Mouse (Mus musculus) hindbrain, embryonic 15.5 days (tissue): Measurements from ENCODE around the gene Fcgr1. TPM values are rescaled to one million over a fixed set of nuclear protein-coding genes. Genes with fewer than 3 reads are reported as not detected.
A peak's percentile ranks its signal among the peaks of the same experiment; 100 is the strongest.
"Not testable (repeated sequence)": the region's sequence is repeated elsewhere in the genome, so short reads cannot be mapped to it uniquely, and the experiment has no call there.

Experiments
- ATAC-seq: fragments of 200-750 bp; cut with Nextera tagmentation; 2 replicates; pipeline ENCODE4 v1.8.0; 2017; ENCODE audit warnings: low read depth, moderate number of reproducible peaks, moderate TSS enrichment; ENCODE audit not compliant: low FRiP score
- H3K27ac ChIP-seq: fragments of 300-500 bp; sonication (generic); replicated peaks from 2 replicates; pipeline ENCODE4 v1.5.1; 2015; ENCODE audit warnings: mild to moderate bottlenecking, inconsistent platforms
- H3K27me3 ChIP-seq: fragments of 300-500 bp; sonication (generic); 2 replicates; pipeline ENCODE4 v1.6.1; 2015; ENCODE audit warnings: control low read depth, inconsistent platforms
- H3K36me3 ChIP-seq: fragments of 300-500 bp; sonication (generic); 2 replicates; pipeline ENCODE4 v1.6.1; 2015; ENCODE audit warnings: control low read depth, inconsistent platforms
- H3K4me1 ChIP-seq: fragments of 300-500 bp; sonication (generic); replicated peaks from 2 replicates; pipeline ENCODE4 v1.6.1; 2015; ENCODE audit warnings: control low read depth, inconsistent platforms
- H3K4me2 ChIP-seq: fragments of 300-500 bp; sonication (generic); 2 replicates; pipeline ENCODE4 v1.6.1; 2015; ENCODE audit warnings: moderate library complexity, mild to moderate bottlenecking, inconsistent platforms
- H3K4me3 ChIP-seq: fragments of 300-500 bp; sonication (generic); 2 replicates; pipeline ENCODE4 v1.5.1; 2015; ENCODE audit warnings: mild to moderate bottlenecking, inconsistent platforms
- H3K9ac ChIP-seq: fragments of 300-500 bp; sonication (generic); 2 replicates; pipeline ENCODE4 v1.6.1; 2015; ENCODE audit warnings: inconsistent platforms
- H3K9me3 ChIP-seq: fragments of 300-500 bp; sonication (generic); 2 replicates; pipeline ENCODE4 v1.6.1; 2016; ENCODE audit warnings: control low read depth, inconsistent platforms
- WGBS: fragments of 180-500 bp; shearing (Covaris S2); methylation state at CpG from one replicate; pipeline ENCODE4 v1.1.7; 2015; 5-methylcytosine and 5-hydroxymethylcytosine counted together
- polyA plus RNA-seq: library from polyadenylated mRNA; unstranded; fragments of >200 nt; fragmentation: Nextera tagmentation; extraction: Ambion mirVana; gene quantifications from 2 replicates; pipeline ENCODE4 v1.2.1, GENCODE M21; 2015

Gene Fcgr1
- polyA plus RNA-seq, 1 experiment from 2014 or later, result 1.4 TPM

DNA sequence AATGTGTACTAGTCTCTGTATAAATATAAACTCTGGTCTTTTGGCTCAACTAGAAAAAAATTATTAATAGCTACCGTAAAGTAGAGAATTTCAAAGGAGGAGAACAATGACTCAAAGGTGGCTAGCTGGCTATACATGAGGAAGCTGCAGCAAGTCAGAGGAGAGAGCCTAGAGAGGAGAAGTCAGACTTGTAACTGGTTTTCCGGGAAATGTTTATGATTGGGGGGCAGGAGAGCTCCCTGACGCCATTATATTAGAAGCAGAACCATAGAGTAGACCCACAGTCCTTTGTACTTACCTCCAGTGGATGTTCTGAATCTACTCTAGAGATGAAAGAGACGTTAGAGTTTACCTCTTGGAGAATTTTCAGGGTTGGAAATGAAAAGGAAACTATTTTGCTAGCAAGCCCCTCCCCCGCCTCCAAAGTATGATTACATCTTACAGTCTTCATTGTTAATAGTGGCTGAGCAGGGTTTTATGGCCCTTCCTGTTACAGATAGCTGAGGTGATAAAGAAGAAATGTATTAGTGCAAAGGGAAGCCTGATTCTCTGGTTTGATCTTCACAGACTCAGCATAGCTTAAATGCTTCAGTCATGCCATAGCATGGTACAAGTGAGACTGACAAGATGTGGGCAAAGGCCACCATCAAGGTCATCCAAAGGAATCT lies 37.7 kb downstream of the Fcgr1 start:
- no peaks in the 10 kb centered on the region for H3K27me3 ChIP-seq
- H3K4me1 ChIP-seq, result peaks cover 2% of the 10 kb centered on the region; the same call in 1 of the 2 replicates
- no peak for ATAC-seq
- H3K4me3 ChIP-seq, result no peak overlapping the region
- H3K36me3 ChIP-seq, result no peaks in the 10 kb centered on the region
- no peak overlapping the region for H3K4me2 ChIP-seq
- H3K9me3 ChIP-seq, result no peaks in the 10 kb centered on the region
- 87% methylated on average over 5 of the region's 5 CpGs for WGBS
- no peak overlapping the region for H3K27ac ChIP-seq
- H3K9ac ChIP-seq, result no peak overlapping the region

- H3K4me3 ChIP-seq, result no peak overlapping the region
- H3K36me3 ChIP-seq, result no peaks in the 10 kb centered on the region
- ATAC-seq, result peak; percentile 30; the same call in 1 of the 2 replicates
- H3K4me2 ChIP-seq, result no peak overlapping the region
- no peak overlapping the region for H3K27ac ChIP-seq
- H3K9me3 ChIP-seq, result no peaks in the 10 kb centered on the region
- H3K27me3 ChIP-seq, result no peaks in the 10 kb centered on the region
- WGBS, result 51% methylated on average over 10 of the region's 10 CpGs
- H3K9ac ChIP-seq, result no peak overlapping the region
- H3K4me1 ChIP-seq, result no peaks in the 10 kb centered on the region
Measured at GRCm38 (mm10) chr3:96254683-96255355, 39.0 kb downstream of the Fcgr1 start.

- Histone ChIP-seq H3K4me1 (peaks cover 8% of the 10 kb centered on the region), H3K27ac (no peak overlapping the region), H3K4me3 (no peak overlapping the region), H3K9me3 (no peaks in the 10 kb centered on the region), H3K36me3 (no peaks in the 10 kb centered on the region), H3K27me3 (no peaks in the 10 kb centered on the region), H3K4me2 (no peak overlapping the region), H3K9ac (no peak overlapping the region)
- 91% methylated on average over 3 of the region's 3 CpGs for WGBS
- no peak for ATAC-seq
Measured at GRCm38 (mm10) chr3:96251787-96252186, 42.0 kb downstream of the Fcgr1 start.

- Histone ChIP-seq H3K4me1 (peaks cover 8% of the 10 kb centered on the region), H3K9me3 (no peaks in the 10 kb centered on the region), H3K27me3 (no peaks in the 10 kb centered on the region), H3K36me3 (no peaks in the 10 kb centered on the region), H3K9ac (no peak overlapping the region), H3K4me3 (no peak overlapping the region), H3K27ac (no peak overlapping the region), H3K4me2 (no peak overlapping the region)
- no peak for ATAC-seq
- 82% methylated on average over 3 of the region's 3 CpGs for WGBS
Measured at GRCm38 (mm10) chr3:96250890-96251289, 42.9 kb downstream of the Fcgr1 start.

DNA sequence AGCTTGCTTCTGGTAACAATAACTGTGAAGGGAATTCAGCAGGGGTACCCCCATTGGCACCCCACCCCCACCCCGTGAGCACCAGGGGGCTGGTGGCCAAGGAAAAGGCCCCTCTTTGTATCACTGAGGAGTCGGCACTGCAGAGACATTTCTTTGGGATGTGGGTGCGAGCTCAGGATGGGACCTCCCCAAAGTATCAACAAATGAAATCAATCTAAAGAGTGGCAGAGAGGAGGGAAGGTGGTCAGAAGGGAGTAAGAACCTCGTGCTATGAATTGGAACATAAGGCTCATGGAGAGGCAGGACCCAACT lies 44.8 kb downstream of the Fcgr1 start:
- ATAC-seq, result no peak
- Histone ChIP-seq H3K4me3 (no peak overlapping the region), H3K9ac (no peak overlapping the region), H3K27ac (no peak overlapping the region), H3K9me3 (no peaks in the 10 kb centered on the region), H3K36me3 (no peaks in the 10 kb centered on the region), H3K4me2 (no peak overlapping the region), H3K27me3 (no peaks in the 10 kb centered on the region), H3K4me1 (peaks cover 18% of the 10 kb centered on the region)
- 57% methylated on average over 4 of the region's 4 CpGs for WGBS

GRCm38 (mm10) chr3:96248141-96249033 lies 45.4 kb downstream of the Fcgr1 start:
- H3K27me3 ChIP-seq, result no peaks in the 10 kb centered on the region
- H3K36me3 ChIP-seq, result no peaks in the 10 kb centered on the region
- H3K9me3 ChIP-seq, result no peaks in the 10 kb centered on the region
- H3K4me1 ChIP-seq, result peaks cover 18% of the 10 kb centered on the region
- ATAC-seq, result no peak
- 55% methylated on average over 6 of the region's 6 CpGs for WGBS
- H3K4me3 ChIP-seq, result no peak overlapping the region
- no peak overlapping the region for H3K27ac ChIP-seq
- H3K4me2 ChIP-seq, result peak overlapping the region; percentile 49
- H3K9ac ChIP-seq, result no peak overlapping the region

DNA sequence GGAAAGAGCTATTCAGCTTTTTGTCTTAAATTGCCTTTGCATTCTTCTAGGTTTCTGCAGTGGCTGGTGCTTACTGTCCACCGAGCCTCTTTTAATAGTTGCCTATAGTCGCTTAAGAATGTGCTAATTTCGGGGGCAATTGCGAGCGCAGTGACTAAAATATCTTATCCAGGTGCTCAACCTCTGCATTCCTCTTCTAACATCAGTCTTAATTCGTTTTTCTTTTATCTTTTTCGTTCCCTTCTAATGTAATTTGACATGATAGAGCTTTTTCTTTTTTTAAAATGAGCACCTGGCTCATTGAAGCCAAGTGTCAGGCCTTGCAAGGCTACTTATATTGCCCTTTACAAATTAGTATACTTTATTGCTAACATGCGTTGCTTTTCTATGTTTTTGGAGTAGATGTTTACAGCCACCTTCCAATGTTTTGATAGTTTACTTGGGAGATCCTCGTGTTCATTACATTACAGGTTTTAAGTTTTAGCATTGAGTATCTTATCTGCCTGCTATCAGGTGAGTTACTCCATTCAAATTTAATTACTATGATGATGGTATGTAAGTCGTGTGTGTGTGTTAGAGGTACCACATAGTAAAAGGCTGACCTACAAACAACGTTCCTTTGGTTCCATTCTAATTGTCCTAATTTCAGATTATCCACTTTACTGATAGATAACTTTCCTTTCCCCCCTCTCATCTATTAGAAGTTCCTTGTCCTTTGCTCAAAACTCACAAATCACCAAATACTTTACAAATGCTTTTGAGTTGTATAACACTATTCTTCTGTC lies 46.2 kb downstream of the Fcgr1 start:
- H3K4me1 ChIP-seq, result peaks cover 18% of the 10 kb centered on the region
- H3K27ac ChIP-seq, result no peak overlapping the region
- H3K27me3 ChIP-seq, result no peaks in the 10 kb centered on the region
- H3K4me3 ChIP-seq, result peak overlapping the region; percentile 29
- H3K9me3 ChIP-seq, result no peaks in the 10 kb centered on the region
- no peak for ATAC-seq
- WGBS, result 6% methylated on average over 11 of the region's 11 CpGs
- H3K9ac ChIP-seq, result peak overlapping the region; percentile 33; the same call in 1 of the 2 replicates
- H3K4me2 ChIP-seq, result peak overlapping the region; percentile 49
- no peaks in the 10 kb centered on the region for H3K36me3 ChIP-seq

GRCm38 (mm10) chr3:96246427-96246856 lies 47.3 kb downstream of the Fcgr1 start, which contains the start of gene Hist2h3c1:
TSS of gene Hist2h3c1 (plus strand) at chr3:96246685.
- not testable (repeated sequence) for H3K36me3 ChIP-seq, H3K9me3 ChIP-seq, H3K27me3 ChIP-seq
- peaks cover 18% of the 10 kb centered on the region for H3K4me1 ChIP-seq
- peak within 1 kb of the TSS; percentile 70; the same call in 1 of the 2 replicates for H3K27ac ChIP-seq
- WGBS, result 0% methylated on average over 1 of the region's 47 CpGs
- peak within 1 kb of the TSS; percentile 33; the same call in 1 of the 2 replicates for H3K9ac ChIP-seq
- ATAC-seq, result peak; percentile 91
- H3K4me2 ChIP-seq, result peak within 1 kb of the TSS; percentile 49
- peak within 1 kb of the TSS; percentile 34 for H3K4me3 ChIP-seq

DNA sequence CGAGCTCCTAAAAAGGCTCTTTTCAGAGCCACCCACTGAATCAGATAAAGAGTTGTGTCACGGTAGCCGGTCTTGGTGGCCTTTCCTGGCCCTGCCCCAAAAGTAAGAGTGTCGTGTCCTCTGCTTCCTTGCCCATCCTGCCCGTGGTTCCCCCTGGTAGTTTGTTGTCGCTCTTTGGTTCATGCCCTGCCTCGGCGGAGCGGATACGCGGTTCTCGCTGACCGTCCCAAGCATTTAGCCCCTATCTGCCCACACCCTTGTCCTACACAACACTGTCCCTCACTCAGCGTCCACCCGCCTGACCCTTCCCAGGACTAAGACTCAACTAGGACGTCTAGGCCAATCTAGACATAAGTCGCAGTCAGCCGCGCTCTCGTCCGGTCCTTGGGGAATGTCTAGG lies 47.8 kb downstream of the Fcgr1 start:
- ATAC-seq, H3K9ac ChIP-seq: not testable (repeated sequence)
- 0% methylated on average over 9 of the region's 21 CpGs for WGBS

DNA sequence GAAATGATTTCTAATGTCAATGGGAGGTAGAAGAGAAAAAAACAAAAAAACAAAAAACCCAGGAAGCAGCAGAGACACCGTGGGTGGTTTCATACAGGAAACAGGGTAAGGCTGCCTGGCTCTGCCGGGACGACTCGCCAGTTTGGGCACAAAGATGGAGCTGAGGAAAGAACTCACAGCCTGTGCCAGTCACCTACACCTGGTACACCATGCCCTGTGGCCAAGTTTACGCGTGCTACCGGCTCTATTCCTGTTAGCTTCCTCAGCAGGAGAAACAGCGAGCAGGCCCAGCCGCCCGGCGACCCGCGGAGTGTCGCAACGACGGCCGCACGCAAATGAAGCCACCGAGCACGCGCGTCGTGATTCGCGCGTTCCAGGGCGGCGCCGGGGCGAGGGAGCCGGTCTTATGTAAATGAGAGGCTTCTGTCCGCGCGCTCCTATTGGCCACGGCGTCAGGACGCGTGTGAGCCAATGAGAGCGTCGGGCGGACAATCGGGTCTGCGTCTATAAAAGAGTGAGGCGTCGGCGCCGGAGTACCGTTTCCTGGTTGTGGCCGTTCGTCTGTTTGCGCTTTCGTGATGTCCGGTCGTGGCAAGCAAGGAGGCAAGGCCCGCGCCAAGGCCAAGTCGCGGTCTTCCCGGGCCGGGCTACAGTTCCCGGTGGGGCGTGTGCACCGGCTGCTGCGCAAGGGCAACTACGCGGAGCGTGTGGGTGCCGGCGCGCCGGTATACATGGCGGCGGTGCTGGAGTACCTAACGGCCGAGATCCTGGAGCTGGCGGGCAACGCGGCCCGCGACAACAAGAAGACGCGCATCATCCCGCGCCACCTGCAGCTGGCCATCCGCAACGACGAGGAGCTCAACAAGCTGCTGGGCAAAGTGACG lies 48.5 kb downstream of the Fcgr1 start, which contains the start of gene Hist2h2aa1:
TSS of gene Hist2h2aa1 (plus strand) at position 495 of the 884 bp plus-strand sequence.
- WGBS, result under 1% methylated on average over 27 of the region's 88 CpGs
- H3K9ac ChIP-seq, result peak within 1 kb of the TSS; percentile 73
- peak within 1 kb of the TSS; percentile 98 for H3K27ac ChIP-seq
- H3K27me3 ChIP-seq, H3K9me3 ChIP-seq, H3K36me3 ChIP-seq: not testable (repeated sequence)
- H3K4me1 ChIP-seq, result peaks cover 26% of the 10 kb centered on the region
- ATAC-seq, result peak; percentile 94
- peak within 1 kb of the TSS; percentile 71 for H3K4me2 ChIP-seq
- H3K4me3 ChIP-seq, result peak within 1 kb of the TSS; percentile 50

More for the DNA sequence above, 47.8 kb downstream of the Fcgr1 start:
- H3K27me3 ChIP-seq, H3K9me3 ChIP-seq, H3K36me3 ChIP-seq: not testable (repeated sequence)
- Histone ChIP-seq H3K4me2 (peak overlapping the region; percentile 48), H3K4me3 (peak overlapping the region; percentile 34), H3K27ac (peak overlapping the region; percentile 70; the same call in 1 of the 2 replicates), H3K4me1 (peaks cover 20% of the 10 kb centered on the region)
